Mouse (Mus musculus): Measurements from ENCODE around the gene Ski. TPM values are rescaled to one million over a fixed set of nuclear protein-coding genes. Genes with fewer than 3 reads are reported as not detected.
"Not testable (repeated sequence)": the region's sequence is repeated elsewhere in the genome, so short reads cannot be mapped to it uniquely, and the experiment has no call there.

Gene Ski
- polyA plus RNA-seq (2016; fragmentation: Nextera tagmentation; extraction: Ambion mirVana) = 9.6 and 10.6 TPM in 2 replicates

GRCm38 (mm10) chr4:155222552-155222840 lies at the start of gene Ski:
Ski (minus strand) TSS chr4:155222592.
- WGBS = 33% methylated on average over 63 of the region's 63 CpGs
- Histone ChIP-seq H3K4me3 (peak within 1 kb of the TSS; percentile 96), H3K9me3 (replicated peaks) (no peaks in the 10 kb centered on the region), H3K4me1 (peaks cover 61% of the 10 kb centered on the region), H3K27me3 (ENCODE audit: low read depth, poor library complexity, severe bottlenecking) (no peaks in the 10 kb centered on the region), H3K36me3 (peaks cover 8% of the 10 kb centered on the region), H3K27ac (peak within 1 kb of the TSS; percentile 99)
- DNase-seq (ENCODE audit: low spot score) = no peak

GRCm38 (mm10) chr4:155268382-155268781 lies 46.0 kb upstream of the Ski start:
- H3K4me1 ChIP-seq = peaks cover 36% of the 10 kb centered on the region
- peak; percentile 82 for DNase-seq (ENCODE audit: low spot score)
- no peaks in the 10 kb centered on the region for H3K9me3 ChIP-seq (replicated peaks)
- peak overlapping the region; percentile 27 for H3K27ac ChIP-seq
- 35% methylated on average over 5 of the region's 5 CpGs for WGBS
- no peaks in the 10 kb centered on the region for H3K36me3 ChIP-seq
- no peaks in the 10 kb centered on the region for H3K27me3 ChIP-seq (ENCODE audit: low read depth, poor library complexity, severe bottlenecking)
- H3K4me3 ChIP-seq = no peak overlapping the region

GRCm38 (mm10) chr4:155267639-155268175 lies 45.3 kb upstream of the Ski start:
- DNase-seq (ENCODE audit: low spot score) = no peak
- Histone ChIP-seq H3K36me3 (no peaks in the 10 kb centered on the region), H3K4me1 (peaks cover 36% of the 10 kb centered on the region), H3K27ac (peak overlapping the region; percentile 27), H3K9me3 (replicated peaks) (no peaks in the 10 kb centered on the region), H3K27me3 (ENCODE audit: low read depth, poor library complexity, severe bottlenecking) (no peaks in the 10 kb centered on the region), H3K4me3 (no peak overlapping the region)
- 56% methylated on average over 12 of the region's 12 CpGs for WGBS

GRCm38 (mm10) chr4:155267047-155267543 lies 44.7 kb upstream of the Ski start:
- no peaks in the 10 kb centered on the region for H3K36me3 ChIP-seq
- WGBS = 76% methylated on average over 7 of the region's 7 CpGs
- H3K4me3 ChIP-seq = no peak overlapping the region
- H3K4me1 ChIP-seq = peaks cover 36% of the 10 kb centered on the region
- no peaks in the 10 kb centered on the region for H3K27me3 ChIP-seq (ENCODE audit: low read depth, poor library complexity, severe bottlenecking)
- peak overlapping the region; percentile 27; the same call in 1 of the 2 replicates for H3K27ac ChIP-seq
- no peaks in the 10 kb centered on the region for H3K9me3 ChIP-seq (replicated peaks)
- no peak for DNase-seq (ENCODE audit: low spot score)

- 84% methylated on average over 3 of the region's 3 CpGs for WGBS
Observed at GRCm38 (mm10) chr4:155264521-155265321, 42.3 kb upstream of the Ski start.

GRCm38 (mm10) chr4:155252253-155252652 lies 29.9 kb upstream of the Ski start:
- Histone ChIP-seq H3K4me1 (peaks cover 37% of the 10 kb centered on the region), H3K27ac (no peak overlapping the region), H3K27me3 (ENCODE audit: low read depth, poor library complexity, severe bottlenecking) (no peaks in the 10 kb centered on the region), H3K9me3 (replicated peaks) (no peaks in the 10 kb centered on the region), H3K4me3 (no peak overlapping the region), H3K36me3 (peaks cover 40% of the 10 kb centered on the region)
- no peak for DNase-seq (ENCODE audit: low spot score)
- 92% methylated on average over 6 of the region's 6 CpGs for WGBS

More at GRCm38 (mm10) chr4:155264521-155265321, 42.3 kb upstream of the Ski start:
- H3K36me3 ChIP-seq = peaks cover 5% of the 10 kb centered on the region; the same call in 1 of the 2 replicates
- H3K9me3 ChIP-seq (replicated peaks) = no peaks in the 10 kb centered on the region
- H3K27ac ChIP-seq = peak overlapping the region; percentile 58
- no peak for DNase-seq (ENCODE audit: low spot score)
- H3K4me1 ChIP-seq = peaks cover 36% of the 10 kb centered on the region
- H3K27me3 ChIP-seq (ENCODE audit: low read depth, poor library complexity, severe bottlenecking) = no peaks in the 10 kb centered on the region
- H3K4me3 ChIP-seq = no peak overlapping the region

GRCm38 (mm10) chr4:155251147-155251546 lies 28.8 kb upstream of the Ski start:
- no peak for DNase-seq (ENCODE audit: low spot score)
- 90% methylated on average over 3 of the region's 3 CpGs for WGBS
- peak overlapping the region; percentile 80 for H3K4me3 ChIP-seq
- H3K9me3 ChIP-seq (replicated peaks) = no peaks in the 10 kb centered on the region
- no peaks in the 10 kb centered on the region for H3K27me3 ChIP-seq (ENCODE audit: low read depth, poor library complexity, severe bottlenecking)
- peaks cover 31% of the 10 kb centered on the region for H3K36me3 ChIP-seq
- peaks cover 44% of the 10 kb centered on the region for H3K4me1 ChIP-seq
- H3K27ac ChIP-seq = peak overlapping the region; percentile 98; the same call in 1 of the 2 replicates

GRCm38 (mm10) chr4:155250361-155251117 lies 28.1 kb upstream of the Ski start:
- 13% methylated on average over 23 of the region's 23 CpGs for WGBS
- peaks cover 49% of the 10 kb centered on the region for H3K4me1 ChIP-seq
- H3K27ac ChIP-seq = peak overlapping the region; percentile 98
- H3K36me3 ChIP-seq = peaks cover 26% of the 10 kb centered on the region
- H3K9me3 ChIP-seq (replicated peaks) = no peaks in the 10 kb centered on the region
- H3K4me3 ChIP-seq = peak overlapping the region; percentile 80
- DNase-seq (ENCODE audit: low spot score) = no peak
- H3K27me3 ChIP-seq (ENCODE audit: low read depth, poor library complexity, severe bottlenecking) = no peaks in the 10 kb centered on the region

- Histone ChIP-seq H3K4me3 (peak within 1 kb of the TSS; percentile 80), H3K27ac (peak within 1 kb of the TSS; percentile 98), H3K4me1 (peaks cover 49% of the 10 kb centered on the region), H3K9me3 (replicated peaks) (no peaks in the 10 kb centered on the region), H3K27me3 (ENCODE audit: low read depth, poor library complexity, severe bottlenecking) (no peaks in the 10 kb centered on the region), H3K36me3 (peaks cover 23% of the 10 kb centered on the region)
- WGBS = under 1% methylated on average over 55 of the region's 58 CpGs
- peak; percentile 95 for DNase-seq (ENCODE audit: low spot score)
Observed at GRCm38 (mm10) chr4:155249648-155250351, 27.4 kb upstream of the Ski start, which contains the start of gene Faap20. Faap20 (plus strand) TSS chr4:155249802.

- Histone ChIP-seq H3K9me3 (replicated peaks) (no peaks in the 10 kb centered on the region), H3K4me1 (peaks cover 49% of the 10 kb centered on the region), H3K27ac (peak overlapping the region; percentile 98), H3K36me3 (peaks cover 20% of the 10 kb centered on the region), H3K27me3 (ENCODE audit: low read depth, poor library complexity, severe bottlenecking) (no peaks in the 10 kb centered on the region), H3K4me3 (peak overlapping the region; percentile 80)
- peak; percentile 94 for DNase-seq (ENCODE audit: low spot score)
- 1% methylated on average over 9 of the region's 9 CpGs for WGBS
Observed at GRCm38 (mm10) chr4:155249257-155249647, 26.9 kb upstream of the Ski start.

GRCm38 (mm10) chr4:155248054-155248453 lies 25.7 kb upstream of the Ski start:
- H3K4me3 ChIP-seq; H3K36me3 ChIP-seq; H3K9me3 ChIP-seq (replicated peaks); H3K27me3 ChIP-seq (ENCODE audit: low read depth, poor library complexity, severe bottlenecking); H3K27ac ChIP-seq; DNase-seq (ENCODE audit: low spot score): not testable (repeated sequence)
- 94% methylated on average over 3 of the region's 3 CpGs for WGBS
- peaks cover 49% of the 10 kb centered on the region for H3K4me1 ChIP-seq

GRCm38 (mm10) chr4:155246691-155247105 lies 24.3 kb upstream of the Ski start:
- WGBS = 77% methylated on average over 12 of the region's 12 CpGs
- Histone ChIP-seq H3K36me3 (no peaks in the 10 kb centered on the region), H3K27me3 (ENCODE audit: low read depth, poor library complexity, severe bottlenecking) (0 out of 2 replicates have a peak, but pooled peaks cover 8% of the 10 kb centered on the region), H3K4me3 (no peak overlapping the region), H3K4me1 (peaks cover 42% of the 10 kb centered on the region), H3K9me3 (replicated peaks) (no peaks in the 10 kb centered on the region), H3K27ac (peak overlapping the region; percentile 40; the same call in 1 of the 2 replicates)
- DNase-seq (ENCODE audit: low spot score) = no peak
